42 mouse cellular contexts compared by ENCODE assay signal in the genomic region with DNA sequence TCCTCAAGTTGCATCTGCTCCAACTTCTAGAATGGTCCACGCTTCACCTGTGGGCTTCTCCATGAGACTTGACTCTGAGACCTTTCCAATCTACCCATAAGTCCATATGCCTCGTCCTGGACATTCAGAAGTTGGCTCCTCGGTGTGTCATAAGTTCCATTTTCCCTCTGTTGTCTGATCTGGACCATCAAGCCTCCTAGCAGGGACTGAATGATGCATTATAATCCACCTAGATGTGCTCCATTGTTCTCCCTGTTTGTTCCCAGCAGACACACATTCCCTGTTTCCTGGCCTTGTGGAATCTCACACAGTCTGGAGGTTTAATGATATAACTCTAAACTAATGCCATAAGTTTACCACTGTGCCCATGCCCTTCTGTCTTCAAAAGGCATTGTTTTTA. TPM values are rescaled to one million over a fixed set of nuclear protein-coding genes. Genes with fewer than 3 reads are reported as not detected.
"Had no signal": no experiment of that assay in that cellular context is flagged by ENCODE, and none has a peak within 500 bp of the region (broad histone marks: within the 10 kb centered on the region; RNA-seq: fewer than 3 reads in every experiment).

No protein-coding gene starts in this region.

- H3K4me3 ChIP-seq: heart, embryonic 10.5 days; heart, embryonic 12.5 days; heart, embryonic 13.5 days; heart, embryonic 15.5 days; hindbrain, embryonic 10.5 days; hindbrain, embryonic 12.5 days; hindbrain, embryonic 13.5 days; hindbrain, embryonic 15.5 days; intestine, embryonic 15.5 days; layer of hippocampus, adult 2 months; left cerebral cortex, adult 2 months had no signal

- H3K9me3 ChIP-seq: heart, embryonic 10.5 days; heart, embryonic 12.5 days; heart, embryonic 13.5 days; heart, embryonic 15.5 days; hindbrain, embryonic 10.5 days; hindbrain, embryonic 12.5 days; hindbrain, embryonic 13.5 days; hindbrain, embryonic 15.5 days; intestine, embryonic 15.5 days had no signal

- H3K27ac ChIP-seq: heart, embryonic 10.5 days; heart, embryonic 13.5 days; heart, embryonic 15.5 days; hindbrain, embryonic 10.5 days; hindbrain, embryonic 12.5 days; hindbrain, embryonic 13.5 days; hindbrain, embryonic 14.5 days; hindbrain, embryonic 15.5 days; hindbrain, postnatal 0 days; intestine, embryonic 15.5 days; kidney, postnatal 0 days; layer of hippocampus, adult 2 months; left cerebral cortex, adult 2 months had no signal

- H3K4me2 ChIP-seq: heart, embryonic 11.5 days; heart, embryonic 12.5 days; heart, embryonic 13.5 days; heart, embryonic 15.5 days; hindbrain, embryonic 12.5 days; hindbrain, embryonic 13.5 days; hindbrain, embryonic 14.5 days; hindbrain, embryonic 15.5 days; intestine, embryonic 15.5 days had no signal

- H3K27me3 ChIP-seq: heart, embryonic 12.5 days; heart, embryonic 13.5 days; heart, embryonic 15.5 days; intestine, embryonic 15.5 days had no signal

- H3K9ac ChIP-seq: heart, embryonic 12.5 days; heart, embryonic 13.5 days; heart, embryonic 15.5 days; hindbrain, embryonic 12.5 days; hindbrain, embryonic 13.5 days; hindbrain, embryonic 14.5 days; hindbrain, embryonic 15.5 days; intestine, embryonic 15.5 days had no signal

- DNase-seq: heart, postnatal 10 days; heart, postnatal 14 days; heart, postnatal 36 days; heart, postnatal 4 days; kidney, adult 11 months; kidney, adult 18-20 months; kidney, adult 2 months; kidney, adult 8-10 months; kidney, adult 9 months; kidney, postnatal 10 days; kidney, postnatal 14 days; kidney, postnatal 25 days; kidney, postnatal 36 days; kidney, postnatal 4 days; layer of hippocampus, adult 9-11 months; layer of hippocampus, postnatal 36 days had no signal

- ATAC-seq: hindbrain, embryonic 16.5 days; hindbrain, postnatal 0 days; intestine, embryonic 15.5 days; intestine, embryonic 16.5 days; intestine, postnatal 0 days had no signal

- H3K4me1 ChIP-seq: heart, embryonic 10.5 days; heart, embryonic 12.5 days; heart, embryonic 13.5 days; heart, embryonic 15.5 days; hindbrain, embryonic 12.5 days; hindbrain, embryonic 13.5 days; hindbrain, embryonic 15.5 days; intestine, embryonic 15.5 days had no signal

- H3K36me3 ChIP-seq: heart, embryonic 10.5 days; heart, embryonic 12.5 days; heart, embryonic 13.5 days; heart, embryonic 15.5 days; hindbrain, embryonic 10.5 days; hindbrain, embryonic 12.5 days; hindbrain, embryonic 13.5 days; hindbrain, embryonic 15.5 days; intestine, embryonic 15.5 days had no signal

RNA-seq across cellular contexts. Expression of a gene that starts 50.8 kb away (rescaled TPM):
- polyA plus RNA-seq: heart, embryonic 10.5 days; heart, embryonic 13.5 days; heart, embryonic 14.5 days; heart, embryonic 15.5 days; heart, embryonic 16.5 days; heart, postnatal 0 days; inflammation-experienced regulatory T-cells, adult 6 months; intestine, embryonic 14.5 days; intestine, embryonic 15.5 days; intestine, embryonic 16.5 days; intestine, postnatal 0 days; kidney, adult 2 months; kidney, embryonic 14.5 days; kidney, embryonic 16.5 days; kidney, postnatal 0 days; large intestine, adult 2 months had no signal
